Mouse (Mus musculus): Measurements from ENCODE around the gene Psmb2.

Psmb2 gene

DNA sequence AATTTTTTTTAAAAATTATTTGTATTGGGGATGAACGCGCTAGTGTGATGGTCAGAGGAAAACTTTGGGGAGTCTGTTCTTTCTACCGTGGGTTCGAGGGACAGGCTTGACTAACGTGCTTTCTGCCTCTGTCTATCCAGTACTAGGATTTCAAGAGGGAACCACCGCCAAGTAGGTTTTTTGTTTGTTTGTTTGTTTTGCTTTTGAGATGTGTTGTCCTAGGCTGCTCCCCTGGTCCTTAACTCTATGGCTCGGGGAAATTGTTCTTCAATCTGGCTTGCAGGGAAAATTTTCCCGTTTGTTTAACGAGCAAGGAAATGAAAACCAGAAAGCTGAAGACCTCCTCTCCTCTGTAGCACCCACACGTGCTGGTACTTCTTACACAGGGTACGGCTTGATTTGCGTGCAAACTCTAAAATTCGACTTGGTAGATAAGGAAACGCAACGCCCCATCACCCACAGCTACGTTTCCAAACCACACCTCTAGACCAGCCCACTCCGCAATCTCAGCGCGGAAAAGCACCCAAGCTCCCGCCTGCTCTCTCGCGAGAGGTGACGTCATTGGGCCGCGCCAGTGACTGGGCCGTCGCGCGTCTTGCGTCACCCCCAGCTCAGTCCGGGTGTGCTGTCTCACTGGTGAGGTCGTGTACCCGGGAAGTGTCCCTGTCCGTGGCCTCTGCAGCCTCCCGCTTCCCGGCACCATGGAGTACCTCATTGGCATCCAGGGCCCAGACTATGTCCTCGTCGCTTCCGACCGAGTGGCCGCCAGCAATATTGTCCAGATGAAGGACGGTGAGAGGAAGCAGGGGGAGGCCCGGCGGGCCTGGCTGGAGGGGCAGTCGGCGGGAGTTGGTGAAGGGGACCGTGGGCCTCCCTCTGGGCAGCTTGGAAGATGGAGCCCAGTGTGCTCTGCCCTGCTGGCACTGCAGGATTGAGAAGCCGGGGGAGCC lies at the start of gene Psmb2:
Psmb2 (plus strand) TSS at position 577 of the 950 bp plus-strand sequence.
- DNase-seq (ENCODE audit: low read depth), result peak; percentile 98

DNA sequence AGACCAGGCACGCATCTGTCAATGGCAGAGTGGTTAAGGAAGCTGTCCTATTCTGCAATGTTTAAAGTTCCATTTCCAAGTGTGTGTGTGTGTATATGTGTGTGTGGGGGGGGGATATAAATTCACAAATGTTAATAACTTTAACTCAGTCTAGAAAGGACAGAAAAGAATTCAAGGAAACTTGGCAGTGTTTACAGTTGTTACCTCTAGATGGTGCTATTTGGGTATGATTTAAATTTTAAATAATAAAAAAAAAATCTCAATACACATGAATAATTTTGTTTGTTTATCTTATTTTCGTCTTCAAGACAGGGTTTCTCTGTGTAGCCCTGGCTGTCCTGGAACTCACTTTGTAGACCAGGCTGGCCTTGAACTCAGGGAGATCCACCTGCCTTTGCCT lies 45.5 kb upstream of the Psmb2 start:
- DNase-seq (ENCODE audit: low read depth), result no peak

DNA sequence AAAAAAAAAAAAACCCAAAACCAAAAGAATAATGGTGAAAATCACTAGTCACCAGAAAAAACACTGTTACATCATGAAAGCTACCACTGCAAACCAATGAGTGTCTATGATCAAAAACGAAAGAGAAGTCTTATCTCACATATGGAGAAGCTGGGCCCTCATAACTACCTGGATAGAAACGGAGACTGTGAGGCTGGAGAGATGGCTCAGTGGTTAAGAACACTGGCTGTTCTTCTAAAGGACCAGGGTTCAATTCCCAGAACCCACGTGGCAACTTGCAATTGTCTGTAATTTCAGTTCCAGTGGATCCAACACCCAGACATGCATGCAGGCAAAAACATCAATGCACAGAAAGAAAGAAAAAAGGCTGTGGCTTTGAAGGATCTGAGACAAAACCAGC lies 44.8 kb upstream of the Psmb2 start:
- no peak for DNase-seq (ENCODE audit: low read depth)

DNA sequence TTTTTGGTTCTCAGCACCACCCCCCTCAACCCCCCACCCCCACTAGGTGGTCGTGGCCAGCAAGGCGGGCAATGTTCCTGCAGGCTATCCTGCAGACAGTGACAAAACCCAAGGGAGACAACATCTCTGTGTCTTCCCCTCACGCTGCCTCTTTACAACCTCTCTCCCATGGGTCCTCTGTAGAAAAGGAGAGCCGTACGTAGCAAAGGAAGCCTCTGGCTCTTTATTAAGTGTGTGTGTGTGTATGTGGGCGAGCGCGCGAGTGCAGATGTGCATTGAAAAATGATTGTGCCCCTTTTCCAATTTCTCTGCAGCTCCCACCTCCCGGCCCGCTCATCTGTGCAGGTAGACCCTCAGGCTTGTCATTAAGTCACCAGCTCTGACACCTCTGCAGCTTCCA lies 41.1 kb upstream of the Psmb2 start:
- DNase-seq (ENCODE audit: low read depth), result no peak

DNA sequence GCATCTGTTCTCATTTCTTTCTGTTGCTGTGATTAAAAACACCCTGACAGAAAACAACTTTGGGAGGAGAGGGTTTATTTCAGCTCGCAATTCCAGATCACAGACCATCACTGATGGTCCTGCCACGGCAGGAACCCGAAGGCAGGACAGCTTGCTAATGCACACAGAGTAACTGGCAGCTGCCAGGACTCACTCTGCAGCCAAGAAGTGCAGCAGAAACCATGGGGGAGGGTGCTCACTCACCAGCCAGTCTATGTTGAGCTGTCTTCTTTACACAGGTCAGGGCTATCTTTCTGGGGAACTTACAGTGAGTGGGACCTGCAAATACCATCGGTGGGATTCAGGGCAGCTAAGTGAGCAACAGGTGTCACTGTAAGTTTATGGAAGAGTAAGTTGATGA lies 40.0 kb upstream of the Psmb2 start:
- no peak for DNase-seq (ENCODE audit: low read depth)

DNA sequence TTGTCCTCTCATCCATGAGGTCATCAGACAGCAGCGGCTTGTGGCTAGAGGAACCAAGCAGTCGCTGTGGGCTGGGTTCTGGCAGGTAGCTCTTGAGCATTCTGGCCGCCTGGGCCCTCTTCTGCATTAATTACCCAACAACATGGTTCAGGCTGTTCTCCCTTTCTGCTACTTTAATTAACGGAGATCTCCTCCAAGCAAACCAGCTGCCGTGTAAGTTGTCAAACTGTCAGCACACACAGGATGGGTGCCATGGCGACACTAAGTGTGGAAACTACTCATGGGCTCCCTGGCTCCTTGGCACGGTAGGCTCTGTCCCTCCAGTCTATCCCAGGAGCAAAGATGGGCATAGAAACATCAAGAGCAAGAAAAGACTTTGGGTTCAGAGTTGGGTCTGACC lies 38.1 kb upstream of the Psmb2 start:
- DNase-seq (ENCODE audit: low read depth), result no peak

DNA sequence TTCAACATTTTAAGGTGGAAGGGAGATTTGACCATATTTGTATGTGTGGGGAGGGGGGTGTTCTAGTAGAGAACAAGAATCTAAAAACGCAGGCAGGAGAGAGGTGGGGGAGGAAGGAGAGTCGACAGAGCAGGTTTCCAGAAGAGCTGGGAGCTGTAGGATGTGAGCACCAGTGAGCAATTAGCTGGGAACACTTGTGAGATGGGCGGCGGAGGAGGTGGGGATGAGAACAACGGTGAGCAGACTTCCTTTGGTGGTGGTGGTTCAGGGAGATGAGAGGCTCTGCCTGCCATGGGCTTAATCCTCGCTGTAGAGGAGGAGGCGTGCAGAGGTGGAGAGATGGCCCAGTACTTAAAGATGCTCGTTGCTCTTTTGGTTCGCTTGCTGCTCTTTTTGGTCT lies 35.5 kb upstream of the Psmb2 start:
- DNase-seq (ENCODE audit: low read depth), result no peak

DNA sequence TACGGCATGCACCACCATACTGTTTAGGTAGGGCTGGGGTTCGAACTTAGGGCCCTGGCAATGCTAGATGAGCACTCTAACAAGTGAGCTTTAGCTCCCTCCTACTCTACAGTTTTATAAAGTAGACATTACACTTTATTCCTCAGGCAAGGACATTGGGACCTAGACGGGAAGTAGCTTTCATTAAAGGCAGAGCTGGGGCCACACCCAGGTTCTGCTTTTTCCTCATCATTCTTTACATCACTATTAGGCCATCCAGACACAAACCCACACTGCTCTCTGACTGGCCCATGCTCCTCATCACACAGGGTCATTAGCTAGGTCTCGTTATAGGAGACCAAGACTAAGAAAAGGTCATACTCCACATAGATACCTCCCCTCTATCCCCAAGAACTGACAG lies 33.6 kb upstream of the Psmb2 start:
- no peak for DNase-seq (ENCODE audit: low read depth)

DNA sequence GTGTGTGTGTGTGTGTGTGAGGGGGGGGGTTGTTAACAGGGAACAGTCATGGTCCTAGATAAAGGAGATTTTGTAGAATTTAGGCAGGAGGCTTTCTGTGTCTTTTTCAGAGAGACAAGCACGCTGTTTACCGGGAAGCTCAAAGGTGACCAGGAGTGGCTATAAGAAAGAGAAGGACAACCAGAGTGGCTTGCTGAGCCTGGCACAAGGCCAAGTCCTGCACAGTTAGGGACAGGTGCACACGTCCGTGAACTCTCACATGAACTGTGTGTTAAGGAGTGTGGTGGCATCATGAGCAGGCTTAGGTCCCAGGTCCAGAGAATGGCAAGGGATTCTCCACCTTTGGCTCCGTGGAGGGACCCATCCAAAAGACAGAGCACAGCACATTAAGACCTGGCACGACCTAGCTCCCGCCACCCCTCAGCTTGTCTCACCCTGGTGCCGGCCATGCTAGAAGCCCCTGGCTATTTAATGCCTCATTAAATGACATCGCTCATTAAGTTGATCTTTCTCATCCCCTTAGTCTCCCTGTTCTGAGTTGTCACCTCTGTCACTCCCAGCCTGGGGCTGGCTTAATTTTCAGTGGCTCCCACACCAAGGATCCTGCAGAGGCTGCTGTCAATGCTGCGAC lies 33.0 kb upstream of the Psmb2 start:
- no peak for DNase-seq (ENCODE audit: low read depth)

DNA sequence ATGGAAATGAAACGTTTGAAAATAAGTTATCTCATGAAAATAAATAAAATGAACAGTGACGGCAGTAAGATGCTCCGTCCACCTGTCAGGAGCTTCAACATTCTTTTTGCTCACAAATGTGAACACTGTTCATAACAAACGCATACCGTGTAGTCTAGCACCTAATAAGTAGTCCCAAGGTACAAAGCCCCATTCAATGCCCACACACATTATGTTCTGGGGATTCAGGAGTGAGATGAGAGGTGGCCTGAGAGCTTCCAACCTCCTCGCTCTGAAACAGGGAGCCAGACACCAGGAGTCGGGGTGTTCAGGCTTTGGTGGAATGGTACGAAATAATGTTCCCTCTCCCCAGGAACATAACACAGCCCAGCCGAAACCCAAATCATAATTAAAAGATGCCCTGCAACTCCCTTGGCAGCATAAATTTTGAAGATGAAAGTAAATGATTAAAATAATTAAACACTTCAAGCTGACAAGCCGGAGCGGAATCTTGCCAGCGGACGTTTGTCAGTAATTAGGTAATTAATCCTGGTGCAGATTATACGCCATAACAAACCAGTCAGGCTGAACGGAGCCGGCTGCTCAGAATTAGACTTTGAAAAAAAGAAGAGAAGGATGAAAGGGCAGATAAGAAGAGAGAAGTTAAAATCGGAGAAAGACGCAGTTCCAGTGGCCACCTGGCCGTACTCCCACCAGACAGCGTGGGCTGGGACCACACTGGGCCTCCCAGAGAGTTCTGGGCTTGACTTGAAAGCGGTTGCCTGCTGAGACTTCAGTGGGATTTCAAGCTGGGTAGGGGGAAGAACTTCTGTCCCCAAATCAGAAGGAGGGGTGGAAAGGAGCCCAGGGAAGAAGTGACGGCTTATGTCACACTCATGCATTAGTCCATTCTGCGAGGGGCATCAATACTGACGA lies 29.2 kb upstream of the Psmb2 start:
- DNase-seq (ENCODE audit: low read depth), result no peak

DNA sequence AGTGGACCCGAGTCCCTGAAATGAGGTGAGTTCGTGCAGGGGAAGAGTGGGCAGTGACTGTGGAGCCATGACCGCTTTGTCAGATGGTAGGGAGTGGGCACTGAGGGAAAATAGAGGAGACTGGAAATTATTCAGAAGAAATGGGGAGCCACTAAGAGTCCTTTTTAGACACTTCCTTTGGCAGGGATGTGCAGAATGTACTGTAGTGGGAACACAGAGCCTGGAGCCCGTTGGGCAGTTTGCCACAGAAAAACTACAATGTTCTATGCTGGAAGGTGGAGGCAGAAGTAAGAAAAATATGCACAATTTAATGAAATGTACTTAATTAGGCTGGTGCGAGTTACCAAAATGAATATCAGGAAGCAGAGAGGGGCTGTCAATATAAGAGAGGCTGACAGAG lies 24.3 kb upstream of the Psmb2 start:
- DNase-seq (ENCODE audit: low read depth), result no peak

DNA sequence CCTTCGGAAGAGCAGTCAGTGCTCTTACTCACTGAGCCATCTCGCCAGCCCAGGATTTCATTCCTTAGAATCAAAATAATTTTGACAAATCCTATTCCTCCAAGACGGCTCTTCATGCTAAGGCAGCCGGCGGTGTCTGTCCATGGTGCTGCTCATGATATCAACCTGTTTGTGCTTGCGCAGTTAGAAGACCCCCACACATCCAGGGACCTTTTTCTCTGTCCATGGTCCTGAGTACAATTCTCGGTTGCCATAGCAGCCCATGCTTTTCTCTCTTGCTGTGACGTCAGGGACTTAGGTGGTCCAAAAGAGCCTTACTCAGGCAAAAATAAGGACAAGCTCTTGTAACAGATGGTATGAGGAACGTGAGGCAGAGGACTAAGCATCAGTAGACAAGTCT lies 22.1 kb upstream of the Psmb2 start:
- peak; percentile 29 for DNase-seq (ENCODE audit: low read depth)

DNA sequence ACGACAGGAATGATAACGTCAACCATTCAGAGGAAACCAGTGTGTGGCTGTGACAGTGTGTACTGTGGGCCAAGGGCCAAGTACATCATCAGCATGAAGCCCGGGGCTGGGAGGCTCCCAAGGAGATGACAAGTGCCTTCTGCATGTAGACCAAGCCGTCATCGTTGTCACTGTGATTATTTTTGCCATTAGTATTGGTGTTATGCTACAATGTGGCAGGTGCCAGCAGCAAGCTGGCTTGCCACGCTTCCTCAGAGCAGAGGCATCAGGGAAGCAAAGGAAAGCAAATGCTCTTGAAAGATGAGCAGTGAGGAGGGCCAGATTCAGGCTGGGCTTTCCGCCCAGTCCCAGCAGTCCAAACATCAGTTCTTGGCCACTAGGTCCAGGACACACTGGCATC lies 16.2 kb upstream of the Psmb2 start:
- no peak for DNase-seq (ENCODE audit: low read depth)

DNA sequence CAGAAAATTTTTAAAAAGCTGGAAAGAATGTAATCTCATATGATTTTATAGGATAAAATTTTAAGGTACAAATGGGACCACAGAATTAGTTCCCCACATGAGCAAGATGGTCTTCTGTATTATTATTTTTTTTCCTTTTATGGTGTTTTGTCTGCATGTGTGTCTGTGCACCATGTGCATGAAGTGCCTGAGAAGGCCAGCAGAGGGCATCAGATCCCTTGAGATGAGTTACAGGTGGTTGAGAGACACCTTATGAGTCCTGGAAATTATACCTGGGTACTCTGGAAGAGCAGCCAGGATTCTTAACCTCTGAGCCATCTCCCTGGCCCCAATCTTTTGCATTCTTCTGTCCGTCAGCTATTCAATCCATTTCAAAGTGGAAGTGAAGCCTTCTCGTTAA lies 10.4 kb upstream of the Psmb2 start:
- no peak for DNase-seq (ENCODE audit: low read depth)

DNA sequence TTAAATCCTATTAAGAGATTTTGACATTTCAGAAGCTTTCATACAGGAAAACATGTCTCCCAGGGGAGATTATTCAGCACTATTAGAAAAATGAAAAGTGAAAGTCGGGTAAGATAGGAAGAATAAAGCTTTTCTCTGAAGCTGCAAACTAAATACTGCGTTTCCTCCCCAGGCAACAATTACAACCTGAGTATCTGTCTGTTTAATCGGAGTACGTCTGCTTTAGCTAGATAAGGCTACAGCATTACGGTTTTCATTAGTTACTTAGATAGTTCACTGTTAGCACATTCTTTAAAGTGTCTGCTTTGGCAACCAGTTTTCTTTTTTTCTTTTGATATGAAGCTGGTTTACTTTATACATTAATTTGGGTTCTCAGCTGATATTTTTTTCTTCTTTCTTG lies 4.9 kb downstream of the Psmb2 start:
- peak; percentile 66 for DNase-seq (ENCODE audit: low read depth)

DNA sequence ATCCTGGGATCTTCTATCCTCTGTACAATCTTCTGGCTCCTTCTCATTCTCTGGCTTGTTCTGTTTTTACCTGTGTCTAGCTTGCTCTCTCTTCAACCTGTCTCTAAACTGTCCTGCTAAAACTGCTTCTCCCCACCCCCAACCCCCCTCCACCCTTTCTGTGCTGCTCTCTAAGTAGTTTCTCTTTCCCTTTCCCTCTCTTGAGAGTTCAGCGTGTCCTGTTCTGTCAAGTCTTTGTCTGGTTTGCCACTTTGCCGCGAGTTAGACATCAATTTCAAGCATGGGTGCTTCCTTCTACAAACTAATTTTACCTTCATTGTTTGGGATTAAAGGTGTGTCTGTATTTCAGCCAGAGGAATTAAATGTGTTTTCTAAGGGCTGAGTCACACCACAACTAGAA lies 5.7 kb downstream of the Psmb2 start:
- DNase-seq (ENCODE audit: low read depth), result no peak

DNA sequence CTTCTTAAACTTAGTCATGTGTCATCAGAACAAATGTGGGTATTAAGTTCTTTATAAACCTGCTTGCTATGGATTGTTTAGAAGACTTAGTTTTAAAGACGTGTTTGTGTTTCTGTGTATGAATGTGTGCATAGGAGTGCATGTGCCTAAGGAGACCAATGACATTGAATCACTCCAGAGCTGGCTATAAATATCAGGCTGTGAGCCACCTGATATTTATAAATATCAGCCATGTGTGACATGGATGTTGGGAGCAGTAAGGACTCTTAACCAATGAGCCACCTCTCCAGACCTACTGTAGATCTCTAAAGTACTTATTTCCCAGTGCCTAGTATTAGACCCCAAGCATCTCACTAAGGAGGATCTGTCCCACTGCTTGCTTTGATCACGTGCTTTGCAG lies 12.0 kb downstream of the Psmb2 start:
- no peak for DNase-seq (ENCODE audit: low read depth)

DNA sequence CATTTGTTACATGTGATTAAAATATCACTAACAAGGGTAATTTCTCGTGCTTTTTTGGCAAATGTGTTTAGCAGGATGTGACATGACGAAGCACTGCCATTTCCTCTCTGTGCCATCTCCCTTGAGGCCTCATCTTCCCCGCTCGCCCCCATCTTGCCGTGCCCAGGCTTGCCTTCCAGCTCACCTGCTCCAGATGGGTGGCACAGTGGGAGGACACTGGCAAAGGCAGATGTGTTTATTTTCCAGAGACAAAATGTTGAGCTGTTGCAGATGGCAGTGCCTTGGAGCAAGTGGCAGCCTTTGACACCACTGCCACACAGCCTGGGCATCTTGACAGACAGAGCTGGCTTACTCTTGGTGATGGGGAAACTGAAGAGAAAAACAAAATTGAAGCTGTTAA lies 15.6 kb downstream of the Psmb2 start:
- DNase-seq (ENCODE audit: low read depth), result no peak

DNA sequence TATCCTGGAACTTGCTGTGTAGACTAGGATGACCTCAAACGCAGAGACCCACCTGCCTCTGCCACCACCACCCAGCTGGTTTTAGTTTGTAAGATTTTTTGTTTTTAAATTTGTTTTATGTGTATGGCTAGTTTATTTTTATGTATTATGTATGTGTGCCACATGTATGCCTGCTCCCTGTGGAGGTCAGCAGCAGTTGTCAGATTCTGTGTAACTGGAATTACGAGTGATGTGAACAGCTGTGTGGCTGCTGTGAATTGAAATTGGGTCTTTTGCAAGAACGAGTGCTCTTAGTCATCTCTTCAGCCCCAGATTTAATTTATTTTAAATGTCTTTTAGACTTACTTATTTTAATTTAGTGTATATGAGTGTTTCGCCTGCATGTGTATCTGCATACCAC lies 19.5 kb downstream of the Psmb2 start:
- no peak for DNase-seq (ENCODE audit: low read depth)

DNA sequence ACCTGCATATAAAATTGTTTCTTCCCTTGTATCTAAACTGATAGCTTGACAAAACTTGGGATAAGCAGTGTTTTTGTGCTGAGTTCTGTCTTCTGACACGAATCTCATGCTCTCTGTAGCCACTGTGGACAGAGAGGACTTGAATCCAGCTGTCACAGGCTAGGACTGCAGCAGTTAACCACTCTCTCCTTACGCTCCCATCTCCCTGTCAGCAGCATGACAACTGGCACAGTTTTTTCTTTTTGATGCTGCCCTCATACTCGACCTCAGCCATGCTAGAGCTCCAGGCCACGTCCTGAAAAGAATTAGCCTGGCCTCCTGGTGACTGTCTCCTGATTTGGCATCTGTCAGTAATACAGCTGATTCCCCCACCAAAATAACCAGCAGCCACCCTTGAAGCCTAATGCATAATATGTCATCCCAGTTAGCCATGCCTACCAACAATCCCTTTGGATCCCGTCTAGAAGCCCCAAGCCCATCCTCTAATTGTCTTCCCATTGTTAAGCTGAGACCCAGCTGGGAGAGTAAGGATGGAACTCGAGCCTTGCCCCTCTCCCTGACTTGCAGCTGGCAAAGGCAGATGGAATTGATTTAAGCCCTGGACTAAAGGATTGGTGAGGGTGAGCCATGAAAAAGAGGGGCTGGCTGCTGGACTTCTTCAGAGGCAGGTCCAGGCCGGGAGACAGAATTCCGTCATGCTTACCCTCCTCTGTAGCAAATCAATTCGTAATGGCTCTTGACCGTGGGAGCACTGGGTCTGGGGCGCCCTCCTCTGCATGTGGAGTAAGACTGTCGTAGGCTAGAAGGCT lies 29.4 kb downstream of the Psmb2 start:
- DNase-seq (ENCODE audit: low read depth), result no peak

DNA sequence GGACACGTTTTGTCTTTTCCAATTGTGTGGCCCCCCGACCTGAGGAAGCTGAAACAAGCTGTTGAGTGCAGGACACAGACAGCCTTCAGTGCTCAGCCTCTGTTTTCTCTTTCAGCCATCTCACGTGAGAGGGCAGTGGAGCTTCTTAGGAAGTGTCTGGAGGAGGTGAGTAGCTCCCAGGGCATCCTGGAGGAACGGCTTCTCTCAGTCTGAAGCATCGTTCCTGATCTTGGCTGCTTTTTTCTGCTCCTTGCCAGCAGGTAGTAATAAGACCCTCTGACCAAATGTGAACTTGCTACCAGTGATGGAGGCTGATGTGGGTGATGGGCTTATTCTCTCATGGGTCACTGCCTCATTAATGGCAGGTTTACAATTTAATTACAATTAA lies 30.0 kb downstream of the Psmb2 start:
- DNase-seq (ENCODE audit: low read depth), result no peak

DNA sequence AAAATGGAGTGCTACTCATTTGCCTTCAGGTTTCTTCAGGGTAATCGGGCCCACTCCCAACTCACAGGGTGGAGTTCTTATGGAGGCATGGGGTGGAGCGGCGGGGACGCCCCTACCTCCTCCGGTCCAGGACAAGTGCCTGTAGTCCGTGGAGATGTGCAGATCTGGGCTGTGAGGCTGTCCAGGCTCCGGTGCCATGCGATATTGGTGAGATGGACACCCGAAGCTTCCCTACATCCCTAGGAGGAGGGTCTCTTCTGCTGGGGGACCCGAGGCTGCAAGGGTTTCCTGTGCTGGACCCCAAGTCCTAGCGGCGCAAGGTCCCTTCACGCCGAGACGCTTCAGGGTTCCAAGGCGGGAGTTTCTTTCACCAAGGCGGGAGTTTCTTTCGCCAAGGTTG lies 54.7 kb downstream of the Psmb2 start:
- DNase-seq (ENCODE audit: low read depth), result no peak

Data from c-Kit-positive CD71-positive TER-119-negative erythroid progenitor cells, embryonic 14.5 days (primary cell).